In the genomic region with DNA sequence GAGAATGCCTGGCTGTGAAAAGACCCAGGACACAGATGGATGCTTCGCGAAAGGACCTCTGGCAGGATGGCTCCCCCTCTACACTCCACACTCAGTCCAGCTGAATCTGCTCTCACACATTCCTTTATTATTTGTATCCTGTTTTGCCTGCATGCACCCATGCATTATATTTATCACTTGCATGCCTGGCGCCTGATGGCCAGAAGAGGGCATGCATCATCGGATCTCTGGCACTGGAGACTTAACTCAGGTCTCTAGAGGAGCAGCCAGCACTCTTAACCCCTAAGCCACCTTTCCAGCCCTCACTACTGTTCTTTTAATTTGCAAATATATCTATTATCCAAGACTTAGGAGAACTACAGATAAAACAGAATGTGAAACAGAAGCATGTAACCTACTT, we compare ENCODE assay signal across 11 mouse cellular contexts. TPM values are rescaled to one million over a fixed set of nuclear protein-coding genes. Genes with fewer than 3 reads are reported as not detected.
DNase-seq lines count a peak whose midpoint lies in the region; ATAC-seq and TF ChIP-seq lines count a peak whose summit lies in the region.
"Had no signal": no experiment of that assay in that cellular context is flagged by ENCODE, and none has a peak within 500 bp of the region (broad histone marks: within the 10 kb centered on the region; RNA-seq: fewer than 3 reads in every experiment).

No protein-coding gene starts in this region.

- H3K27me3 ChIP-seq in lung, postnatal 0 days (replicated peaks; ENCODE audit: insufficient read depth, low read length) = no peaks in the 10 kb centered on the region
- H3K27me3 ChIP-seq in hindbrain, embryonic 12.5 days = no peaks in the 10 kb centered on the region
- H3K27me3 ChIP-seq: embryonic facial prominence, embryonic 12.5 days; lung, embryonic 15.5 days had no signal

- peak; percentile 31; the same call in 1 of the 2 replicates for TF ChIP-seq CTCF in gastrocnemius, adult 2 months (IDR thresholded peaks at IDR 0.05)
- TF ChIP-seq CTCF in lung, postnatal 0 days (IDR thresholded peaks at IDR 0.05) = peak; percentile 53
- no peak for TF ChIP-seq CTCF in lung, adult 2 months (IDR thresholded peaks at IDR 0.05; ENCODE audit: insufficient read depth, low read length)

- peaks cover 4% of the 10 kb centered on the region; the same call in 1 of the 2 replicates for H3K4me1 ChIP-seq in lung, postnatal 0 days (ENCODE audit: insufficient read depth, low read depth, low read length)
- peaks cover 5% of the 10 kb centered on the region for H3K4me1 ChIP-seq in lung, adult 2 months (ENCODE audit: control insufficient read depth, insufficient read depth, low read length)
- H3K4me1 ChIP-seq in hindbrain, embryonic 12.5 days = peaks cover 32% of the 10 kb centered on the region

- DNase-seq in gastrocnemius, adult 2 months = no peak
- no peak for DNase-seq in gastrocnemius, adult 18-20 months (ENCODE audit: low spot score)
- peak; percentile 13 for DNase-seq in lung, postnatal 0 days (ENCODE audit: low spot score)
- no peak for DNase-seq in lung, adult 2 months
- peak; percentile 44 for DNase-seq in NIH3T3 (ENCODE audit: low read depth)
- DNase-seq in kidney, postnatal 14 days = peak; percentile 39
- DNase-seq in frontal cortex, postnatal 36 days (ENCODE audit: low spot score in 2 of 2) = no peak

- H3K36me3 ChIP-seq in lung, postnatal 0 days (ENCODE audit: insufficient read depth, low read length) = peaks cover 26% of the 10 kb centered on the region
- peaks cover 57% of the 10 kb centered on the region for H3K36me3 ChIP-seq in hindbrain, embryonic 12.5 days

- 77% methylated on average over 4 of the region's 4 CpGs for WGBS in lung, postnatal 0 days
- WGBS in lung, adult 2 months = 67% methylated on average over 4 of the region's 4 CpGs
- 81% methylated on average over 4 of the region's 4 CpGs for WGBS in hindbrain, embryonic 12.5 days

- no peak overlapping the region for H3K9ac ChIP-seq in lung, postnatal 0 days (replicated peaks; ENCODE audit: low read depth)
- no peak overlapping the region for H3K9ac ChIP-seq in hindbrain, embryonic 12.5 days
- H3K9ac ChIP-seq: embryonic facial prominence, embryonic 12.5 days; lung, embryonic 15.5 days had no signal

- H3K4me3 ChIP-seq in gastrocnemius, adult 2 months = no peak overlapping the region
- H3K4me3 ChIP-seq in lung, postnatal 0 days (ENCODE audit: low read depth, low read length) = no peak overlapping the region
- no peak overlapping the region for H3K4me3 ChIP-seq in lung, adult 2 months (replicated peaks; ENCODE audit: extremely low read depth, low read depth, low read length)
- no peak overlapping the region for H3K4me3 ChIP-seq in hindbrain, embryonic 12.5 days
- H3K4me3 ChIP-seq: embryonic facial prominence, embryonic 12.5 days; lung, embryonic 15.5 days had no signal

- no peak for ATAC-seq in lung, postnatal 0 days
- ATAC-seq in hindbrain, embryonic 12.5 days (ENCODE audit: low FRiP score) = no peak

- no peak overlapping the region for H3K27ac ChIP-seq in gastrocnemius, adult 2 months
- no peak overlapping the region for H3K27ac ChIP-seq in lung, postnatal 0 days (ENCODE audit: low read length)
- H3K27ac ChIP-seq in hindbrain, embryonic 12.5 days = no peak overlapping the region
- H3K27ac ChIP-seq: embryonic facial prominence, embryonic 12.5 days; lung, embryonic 15.5 days had no signal

- no peak for TF ChIP-seq POLR2A in lung, adult 2 months (IDR thresholded peaks at IDR 0.05; ENCODE audit: borderline replicate concordance, extremely low read depth, low read depth, low read length)

- no peaks in the 10 kb centered on the region for H3K9me3 ChIP-seq in lung, postnatal 0 days (ENCODE audit: low read length)
- no peaks in the 10 kb centered on the region for H3K9me3 ChIP-seq in hindbrain, embryonic 12.5 days (replicated peaks)
- H3K9me3 ChIP-seq: embryonic facial prominence, embryonic 12.5 days; lung, embryonic 15.5 days had no signal

- H3K4me2 ChIP-seq in lung, postnatal 0 days (replicated peaks; ENCODE audit: low read depth, low read length) = no peak overlapping the region
- no peak overlapping the region for H3K4me2 ChIP-seq in hindbrain, embryonic 12.5 days (replicated peaks)
- H3K4me2 ChIP-seq: embryonic facial prominence, embryonic 12.5 days; lung, embryonic 15.5 days had no signal

- intact Hi-C loops in gastrocnemius, adult 2 months (cut with DNase I) = no loop called here

- TF ChIP-seq EP300 in lung, postnatal 0 days (IDR thresholded peaks at IDR 0.05) = no peak

RNA-seq across cellular contexts. Expression of gene Rexo4, which starts 3.4 kb away (rescaled TPM):
- 10 to 100 TPM; 16.0 to 19.1 TPM for total RNA-seq in gastrocnemius, adult 2 months (2021)
- 10 to 100 TPM; 14.4 to 14.7 TPM for total RNA-seq in gastrocnemius, adult 18-20 months (2021)
- 21.4 and 22.1 TPM in 2 replicates for polyA plus RNA-seq in lung, postnatal 0 days (2015; fragmentation: Nextera tagmentation; extraction: Ambion mirVana)
- polyA plus RNA-seq in lung, adult 2 months (2012; rRNA removed) = 16.2 and 20.7 TPM in 2 replicates
- 40.9 and 42.0 TPM in 2 replicates for polyA plus RNA-seq in hindbrain, embryonic 12.5 days (2016; fragmentation: Nextera tagmentation; extraction: Ambion mirVana)

RNA-seq across cellular contexts. Expression of gene Adamts13, which starts 12.5 kb away (rescaled TPM):
- not detected for total RNA-seq in gastrocnemius, adult 2 months (2021)
- not detected for total RNA-seq in gastrocnemius, adult 18-20 months (2021)
- polyA plus RNA-seq in lung, postnatal 0 days (2015; fragmentation: Nextera tagmentation; extraction: Ambion mirVana) = 0.26 TPM in 2 replicates
- 0.83 and 1.1 TPM in 2 replicates for polyA plus RNA-seq in lung, adult 2 months (2012; rRNA removed)
- 0.07 TPM in 1 of 2 replicates, not detected in the other for polyA plus RNA-seq in hindbrain, embryonic 12.5 days (2016; fragmentation: Nextera tagmentation; extraction: Ambion mirVana)
- total RNA-seq: heart, postnatal 25 days had no signal
- polyA plus RNA-seq: embryonic facial prominence, embryonic 12.5 days; lung, embryonic 15.5 days had no signal

RNA-seq across cellular contexts. Expression of gene Stkld1, which starts 26.9 kb away (rescaled TPM):
- not detected for total RNA-seq in gastrocnemius, adult 2 months (2021)
- under 1 TPM in 1 of 2 experiments, not detected in 1; 0.24 TPM for total RNA-seq in gastrocnemius, adult 18-20 months (2021)
- polyA plus RNA-seq in lung, postnatal 0 days (2015; fragmentation: Nextera tagmentation; extraction: Ambion mirVana) = 0.13 and 0.24 TPM in 2 replicates
- polyA plus RNA-seq in lung, adult 2 months (2012; rRNA removed) = 0.17 and 0.31 TPM in 2 replicates
- 0.17 and 0.22 TPM in 2 replicates for polyA plus RNA-seq in hindbrain, embryonic 12.5 days (2016; fragmentation: Nextera tagmentation; extraction: Ambion mirVana)
- total RNA-seq: heart, postnatal 25 days had no signal
- polyA plus RNA-seq: embryonic facial prominence, embryonic 12.5 days; lung, embryonic 15.5 days had no signal

RNA-seq across cellular contexts. Expression of gene Surf4, which starts 27.0 kb away (rescaled TPM):
- 10 to 100 TPM; 69.0 to 75.6 TPM for total RNA-seq in gastrocnemius, adult 2 months (2021)
- total RNA-seq in gastrocnemius, adult 18-20 months (2021) = 10 to 100 TPM; 69.8 to 70.0 TPM
- 167 and 171 TPM in 2 replicates for polyA plus RNA-seq in lung, postnatal 0 days (2015; fragmentation: Nextera tagmentation; extraction: Ambion mirVana)
- polyA plus RNA-seq in lung, adult 2 months (2012; rRNA removed) = 214 and 250 TPM in 2 replicates
- 154 and 156 TPM in 2 replicates for polyA plus RNA-seq in hindbrain, embryonic 12.5 days (2016; fragmentation: Nextera tagmentation; extraction: Ambion mirVana)

RNA-seq across cellular contexts. Expression of gene Surf1, which starts 44.4 kb away (rescaled TPM):
- 10 to 100 TPM; 41.1 to 41.6 TPM for total RNA-seq in gastrocnemius, adult 2 months (2021)
- 10 to 100 TPM; 41.4 to 43.1 TPM for total RNA-seq in gastrocnemius, adult 18-20 months (2021)
- polyA plus RNA-seq in lung, postnatal 0 days (2015; fragmentation: Nextera tagmentation; extraction: Ambion mirVana) = 59.6 and 59.7 TPM in 2 replicates
- polyA plus RNA-seq in lung, adult 2 months (2012; rRNA removed) = 65.5 and 68.0 TPM in 2 replicates
- polyA plus RNA-seq in hindbrain, embryonic 12.5 days (2016; fragmentation: Nextera tagmentation; extraction: Ambion mirVana) = 55.0 and 58.6 TPM in 2 replicates

Comparison
In these comparisons a context has a peak if more than half of its experiments do, and no peak if none do; other contexts are left out.
1. DNase-seq: peak in lung, postnatal 0 days (single experiment), NIH3T3 (single experiment) and kidney, postnatal 14 days (single experiment); none in gastrocnemius, adult 2 months (single experiment), gastrocnemius, adult 18-20 months (single experiment), lung, adult 2 months (single experiment) and frontal cortex, postnatal 36 days (0 of 2).